Mouse (Mus musculus) 416B (cell line): ENCODE results near the gene Xxylt1.

Experiments
- DNase-seq: peaks from one replicate; pipeline ENCODE4 v3.0.0; 2011; ENCODE audit warnings: low read depth

Xxylt1 gene

DNA sequence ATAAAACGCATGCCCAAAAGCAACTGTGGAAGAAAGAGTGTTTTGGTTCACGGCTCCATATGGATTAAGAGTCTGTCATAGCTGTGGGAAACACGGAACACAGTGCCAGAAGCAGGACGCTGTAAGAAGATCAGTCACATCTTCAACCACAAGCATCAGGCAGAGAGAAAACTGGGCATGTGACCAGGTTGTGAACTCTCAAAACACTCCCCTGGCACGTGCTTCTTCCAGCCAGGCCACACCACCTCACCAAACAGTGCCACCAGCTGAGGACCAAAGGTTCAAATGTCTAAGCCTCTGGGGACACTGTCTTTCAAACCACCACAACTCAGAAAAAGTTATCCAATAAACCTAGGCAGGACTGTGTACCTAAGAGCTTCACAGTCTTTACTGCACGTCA lies 93.0 kb downstream of the Xxylt1 start:
- DNase-seq, result no peak

GRCm38 (mm10) chr16:30987684-30988083 lies 93.5 kb downstream of the Xxylt1 start:
- no peak for DNase-seq

- no peak for DNase-seq
These were observed 96.2 kb downstream of the Xxylt1 start for GRCm38 (mm10) chr16:30984826-30985545.

DNA sequence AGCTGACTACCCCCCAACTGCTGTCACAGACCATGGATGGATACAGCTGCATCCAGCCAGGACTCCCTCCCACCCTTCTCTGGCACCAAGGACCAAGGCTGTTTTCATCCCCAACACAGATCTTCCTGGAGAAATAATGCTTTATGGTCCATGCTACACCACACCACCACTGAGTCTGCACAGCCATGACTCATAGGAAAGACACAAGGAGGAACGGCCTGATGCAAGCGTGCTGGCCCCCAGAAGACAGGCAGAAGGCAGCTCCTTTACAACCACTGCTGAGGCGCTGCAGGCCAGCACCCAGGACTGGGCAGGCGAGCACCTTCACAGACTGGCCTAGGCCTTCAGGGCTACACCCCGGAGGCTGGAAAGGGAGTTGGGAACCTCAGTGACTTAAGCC lies 97.1 kb downstream of the Xxylt1 start:
- DNase-seq, result peak; percentile 72

- DNase-seq, result no peak
These were observed 97.5 kb downstream of the Xxylt1 start for GRCm38 (mm10) chr16:30983699-30984098.

DNA sequence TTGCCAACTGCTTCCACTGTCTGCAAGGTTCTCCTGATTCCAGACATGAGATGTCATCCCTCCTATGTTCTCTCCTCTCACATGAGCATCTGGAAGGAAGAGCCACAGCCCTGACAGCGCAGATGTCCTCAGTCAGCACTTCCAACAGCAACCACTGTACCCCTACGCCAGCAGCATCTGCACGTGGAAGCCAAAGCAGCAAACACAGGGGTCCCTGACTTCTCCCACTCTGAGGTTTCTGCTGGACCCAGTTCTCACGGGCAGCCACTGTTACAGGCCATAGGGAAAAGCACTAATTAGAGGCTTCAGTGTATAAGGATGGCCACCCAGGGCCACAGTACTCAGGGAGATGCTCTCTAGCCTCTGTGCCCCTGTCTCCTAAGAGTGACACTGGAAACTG lies 98.0 kb downstream of the Xxylt1 start:
- no peak for DNase-seq

- DNase-seq, result no peak
These were observed 99.9 kb downstream of the Xxylt1 start for GRCm38 (mm10) chr16:30981345-30981744.

DNA sequence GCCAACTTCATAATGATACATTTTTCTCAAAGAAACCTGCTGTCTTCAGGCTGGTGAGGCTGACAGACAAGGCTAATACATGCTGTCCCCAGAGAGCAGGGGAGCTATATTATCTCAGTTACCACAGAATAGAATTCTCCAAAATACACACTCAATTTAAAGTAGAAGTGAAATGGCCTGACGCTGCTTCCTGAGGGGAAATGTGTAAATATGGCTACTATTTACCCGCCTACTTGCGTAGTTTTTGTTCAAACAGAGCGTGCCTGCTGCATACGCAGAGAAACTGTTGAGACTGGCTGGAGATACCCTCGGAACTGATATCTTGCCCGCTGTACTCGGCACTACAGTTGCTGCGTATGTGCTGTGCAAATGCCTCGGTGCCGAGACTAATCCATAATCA lies 101.3 kb downstream of the Xxylt1 start:
- no peak for DNase-seq

DNA sequence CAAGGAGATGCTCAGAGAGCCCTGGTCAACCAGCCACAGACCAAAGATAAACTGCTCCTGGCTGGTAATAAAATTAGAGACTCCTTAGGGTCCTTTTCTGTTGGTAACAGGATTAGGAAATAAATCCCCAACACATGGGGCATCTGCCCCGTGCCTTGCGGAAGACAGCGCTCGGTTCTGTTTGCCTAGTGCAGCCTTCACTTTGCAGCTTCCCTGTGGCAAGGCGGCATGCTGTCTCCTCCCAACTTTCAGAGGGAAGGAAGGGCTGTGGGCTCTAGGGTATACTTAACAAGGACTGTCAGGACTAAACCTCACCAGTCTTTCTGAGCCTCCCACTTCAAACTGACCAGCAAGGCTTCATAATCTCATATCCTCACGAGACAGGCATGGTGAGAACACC lies 103.5 kb downstream of the Xxylt1 start:
- DNase-seq, result no peak

DNA sequence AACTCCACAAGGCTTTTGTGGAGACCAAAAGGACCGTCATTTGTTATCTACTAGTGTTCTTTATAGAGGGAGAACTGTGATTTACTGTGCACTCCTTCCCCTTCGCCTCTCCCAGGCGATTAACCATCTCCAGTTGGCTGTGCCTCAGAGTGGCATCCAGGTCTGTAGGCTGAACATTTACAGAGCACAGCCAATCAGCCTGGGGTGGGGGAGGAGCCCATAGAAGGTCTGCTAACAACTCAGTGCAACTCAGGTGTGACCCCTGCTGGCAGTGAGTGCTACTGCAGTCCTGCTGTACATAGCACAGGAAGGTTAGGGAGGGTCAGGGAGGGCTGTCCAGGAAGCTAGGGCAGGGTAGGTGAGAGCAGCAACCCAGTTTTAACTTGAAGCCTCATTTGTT lies 104.0 kb downstream of the Xxylt1 start:
- DNase-seq, result peak; percentile 96

GRCm38 (mm10) chr16:30974549-30974948 lies 106.7 kb downstream of the Xxylt1 start:
- DNase-seq, result peak; percentile 61

DNA sequence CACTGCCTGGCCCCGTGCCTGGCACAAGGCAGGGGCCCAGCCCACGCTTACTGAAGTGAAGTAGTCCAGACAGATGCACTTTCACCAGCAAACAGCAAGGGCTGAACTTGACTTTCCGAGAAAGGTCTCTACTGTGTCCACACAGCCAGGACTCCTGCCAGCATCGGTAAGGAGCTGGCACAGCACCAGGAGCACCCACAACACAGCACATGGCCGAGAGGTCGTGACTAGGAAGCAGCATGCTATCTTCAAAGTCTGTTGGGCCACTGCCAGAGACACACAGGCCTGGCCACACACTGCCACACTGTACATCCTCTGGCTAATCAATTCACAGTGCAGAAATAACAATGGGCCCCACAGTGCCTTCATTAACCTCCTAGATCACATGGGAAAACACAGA lies 107.8 kb downstream of the Xxylt1 start:
- peak; percentile 85 for DNase-seq

DNA sequence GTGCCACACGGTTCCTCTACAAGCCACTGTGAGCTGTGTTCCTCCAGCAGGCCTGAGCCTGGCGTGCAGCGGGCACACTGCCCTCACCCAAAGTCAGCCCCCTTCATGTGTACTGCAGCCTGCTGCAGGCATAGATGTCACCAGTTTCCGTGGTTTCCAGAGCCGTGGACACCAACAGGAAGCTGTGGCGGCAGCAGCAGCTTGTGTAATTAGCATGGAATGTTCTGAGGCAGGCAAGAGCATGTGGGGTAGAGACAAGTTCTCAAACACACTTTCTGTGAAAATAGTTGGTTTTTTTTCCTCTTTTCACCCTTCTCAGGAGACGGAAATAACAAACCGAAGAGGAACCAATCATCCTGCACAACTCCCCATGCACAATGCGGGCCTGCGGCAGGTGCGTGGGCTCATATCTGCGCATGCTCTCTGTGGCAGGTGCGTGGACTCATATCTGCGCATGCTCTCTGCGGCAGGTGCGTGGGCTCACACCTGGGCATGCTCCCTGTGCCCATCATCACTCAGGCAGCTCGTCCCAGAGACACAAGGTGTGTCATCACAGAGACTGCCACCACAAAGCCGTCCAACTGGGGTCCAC lies 109.2 kb downstream of the Xxylt1 start:
- peak; percentile 96 for DNase-seq

GRCm38 (mm10) chr16:30969266-30970064 lies 111.8 kb downstream of the Xxylt1 start:
- DNase-seq, result no peak

DNA sequence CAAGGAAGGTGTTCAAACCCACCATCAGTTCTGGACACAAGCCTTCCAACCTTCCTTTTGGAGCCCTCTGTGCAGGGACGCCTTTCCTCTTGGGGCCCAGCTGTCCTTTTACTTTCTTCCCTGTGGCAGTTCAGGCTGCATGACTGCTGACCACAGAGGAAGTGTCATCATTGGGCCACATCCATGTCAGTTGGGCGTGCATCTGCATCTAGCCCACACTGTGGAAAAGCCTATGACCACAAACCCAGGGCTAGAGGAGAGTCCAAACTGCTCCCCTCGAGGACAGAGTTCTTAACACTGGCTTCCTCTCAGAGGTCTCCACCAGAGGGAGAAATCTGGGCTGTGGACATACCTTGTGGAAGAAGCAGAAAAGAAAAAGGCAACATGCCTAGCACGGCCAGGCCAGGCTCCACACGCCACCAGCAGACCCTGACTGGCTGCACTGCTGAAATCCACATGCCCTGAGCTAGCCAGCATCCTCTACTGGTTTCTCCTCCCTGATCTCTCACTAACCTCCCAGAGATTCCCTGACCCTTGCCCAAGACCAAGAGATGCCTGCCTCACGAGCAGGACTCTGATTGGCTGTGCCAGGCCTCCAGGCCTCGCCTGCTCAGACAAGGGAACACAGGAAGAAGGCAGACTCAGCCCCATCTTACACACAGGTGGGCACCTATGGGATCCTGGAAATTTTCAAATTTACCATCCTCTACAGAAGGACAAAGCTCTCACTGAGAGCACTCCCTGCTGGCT lies 112.7 kb downstream of the Xxylt1 start:
- peak; percentile 98 for DNase-seq

DNA sequence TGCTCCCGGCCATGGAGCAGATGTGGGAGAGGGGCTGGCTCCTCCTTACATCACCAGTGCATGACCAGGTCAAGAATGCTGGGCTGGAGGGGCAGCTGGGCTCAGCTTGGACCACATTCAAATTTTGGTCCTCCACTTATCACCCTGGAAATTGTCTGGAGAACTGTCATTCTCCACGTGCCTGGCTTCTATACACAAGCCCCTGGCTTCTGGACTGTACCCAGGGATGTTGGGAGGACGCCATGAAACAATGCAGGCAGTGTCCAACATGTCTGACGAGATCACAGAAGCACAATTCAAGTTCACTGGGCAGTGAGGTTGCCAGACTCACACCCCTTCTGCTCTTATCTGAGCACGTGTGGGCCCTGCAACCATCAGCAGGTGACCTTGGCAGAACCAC lies 114.5 kb downstream of the Xxylt1 start:
- no peak for DNase-seq

DNA sequence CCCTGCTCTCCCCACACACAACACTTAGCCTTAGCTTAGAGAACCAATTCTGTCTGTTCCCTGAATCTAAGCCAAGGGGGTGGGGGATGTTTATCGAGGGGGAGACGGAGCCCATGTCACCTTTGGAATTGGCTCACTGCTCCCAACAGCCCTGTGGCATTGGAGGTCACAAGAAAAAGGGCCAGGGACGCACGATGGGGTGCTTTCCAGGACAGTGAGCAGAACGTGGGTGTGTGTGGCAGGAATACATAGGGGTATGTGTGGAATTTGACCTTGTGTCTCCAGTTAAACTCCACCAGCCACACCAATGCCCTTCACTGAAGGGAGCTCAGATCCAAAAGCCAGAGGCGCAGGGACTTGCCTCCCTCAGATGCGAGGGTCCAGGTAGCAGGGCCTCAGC lies 116.3 kb downstream of the Xxylt1 start:
- no peak for DNase-seq

DNA sequence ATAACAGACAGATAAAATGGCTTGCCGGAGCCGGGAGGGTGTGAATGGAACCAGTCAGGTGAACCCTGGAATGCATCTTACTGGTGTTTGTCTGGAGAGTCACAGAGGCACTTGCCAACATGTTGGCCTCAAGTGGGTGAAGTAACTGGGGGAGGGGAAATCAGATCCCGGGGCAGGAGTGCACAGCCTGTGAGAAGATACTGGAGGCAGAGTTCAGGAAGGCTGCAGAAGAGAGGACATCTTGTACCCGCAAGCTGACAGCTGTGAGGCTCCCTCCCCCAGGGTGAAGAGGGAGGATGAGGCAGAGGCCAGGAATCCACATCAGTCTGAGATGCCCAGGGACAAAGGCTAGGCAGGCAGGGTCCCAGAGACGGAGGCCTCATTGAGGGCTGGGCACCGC lies 116.8 kb downstream of the Xxylt1 start:
- no peak for DNase-seq

DNA sequence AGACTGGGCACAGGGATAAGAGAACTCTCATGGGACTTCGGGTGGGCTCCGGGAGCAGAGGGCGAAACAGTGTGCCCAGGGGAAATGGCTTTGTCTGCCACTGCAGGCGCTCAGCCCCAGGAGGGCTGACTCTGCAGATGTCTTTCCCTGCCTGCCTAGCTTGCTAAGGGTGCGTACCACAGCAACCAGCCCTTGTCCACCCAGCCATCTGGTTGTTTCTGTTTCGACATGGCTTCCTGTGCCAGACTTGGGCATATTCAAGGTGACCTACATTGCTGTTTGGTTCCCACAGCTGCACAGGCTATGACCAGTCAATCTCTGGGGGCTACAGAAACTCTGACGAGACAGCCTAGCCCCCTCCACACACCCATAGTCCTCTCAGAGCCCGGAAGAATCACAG lies 118.7 kb downstream of the Xxylt1 start:
- peak; percentile 73 for DNase-seq

GRCm38 (mm10) chr16:30961176-30961575 lies 120.1 kb downstream of the Xxylt1 start:
- DNase-seq, result no peak

DNA sequence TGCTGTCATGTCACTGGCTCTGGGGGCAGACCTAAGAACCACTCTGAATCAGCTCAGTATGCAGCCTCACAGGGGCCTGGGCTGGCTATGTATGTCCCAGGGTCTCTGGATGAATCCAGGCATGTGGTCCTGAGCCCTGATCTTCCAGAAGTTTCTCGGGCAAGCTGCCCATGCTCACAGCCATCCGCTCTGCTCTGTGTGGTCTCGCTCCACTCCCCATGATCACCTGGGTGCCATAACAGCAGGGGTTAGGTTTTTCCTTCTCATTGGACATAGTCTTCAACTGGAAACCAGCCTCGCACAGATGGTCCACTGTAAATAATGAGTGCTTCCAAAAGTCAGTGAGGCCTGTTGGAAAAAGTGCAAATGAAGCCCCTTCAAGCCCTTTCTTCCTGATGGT lies 121.0 kb downstream of the Xxylt1 start:
- DNase-seq, result no peak

DNA sequence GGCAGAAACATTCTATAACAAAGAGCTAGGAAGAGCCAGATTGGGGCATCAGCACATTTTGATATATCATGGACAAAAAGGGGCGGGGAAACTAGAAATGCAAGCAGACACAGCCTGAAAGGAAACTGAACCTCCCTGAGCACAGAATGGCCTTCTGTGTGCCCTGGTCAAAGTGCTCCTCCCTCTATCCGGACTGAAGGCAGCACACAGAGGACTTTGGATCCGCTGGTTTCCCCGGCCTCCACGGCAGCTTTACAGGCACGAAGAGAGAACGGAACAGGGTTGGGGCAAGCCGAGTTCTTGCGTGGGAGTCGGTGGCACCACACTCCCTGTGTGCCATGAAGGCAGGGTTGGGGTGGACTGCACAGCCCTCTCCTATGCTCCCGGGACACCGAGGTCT lies 121.5 kb downstream of the Xxylt1 start:
- no peak for DNase-seq

DNA sequence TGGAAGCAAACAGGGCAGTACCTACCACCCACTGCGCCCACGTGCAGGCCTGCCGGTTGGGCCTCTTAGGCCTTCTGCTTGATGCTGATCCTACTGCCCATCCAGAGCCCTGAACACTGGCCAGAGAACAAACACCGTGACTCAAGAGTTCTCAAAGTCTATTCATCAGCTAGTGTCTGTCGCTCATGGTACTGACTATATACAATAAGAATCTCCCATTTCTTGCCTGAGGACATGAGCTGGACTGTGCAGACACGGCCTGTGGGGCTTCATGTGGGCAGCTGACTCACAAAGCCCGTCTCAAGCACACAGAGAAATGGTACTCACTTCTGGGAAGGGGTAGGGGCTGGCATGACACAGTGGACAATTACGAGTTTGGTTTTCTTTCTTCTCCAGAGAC lies 125.1 kb downstream of the Xxylt1 start:
- no peak for DNase-seq
